Mouse (Mus musculus): ENCODE results near the gene Sectm1a.
"Not testable (repeated sequence)": the region's sequence is repeated elsewhere in the genome, so short reads cannot be mapped to it uniquely, and the experiment has no call there.

Sectm1a gene

DNA sequence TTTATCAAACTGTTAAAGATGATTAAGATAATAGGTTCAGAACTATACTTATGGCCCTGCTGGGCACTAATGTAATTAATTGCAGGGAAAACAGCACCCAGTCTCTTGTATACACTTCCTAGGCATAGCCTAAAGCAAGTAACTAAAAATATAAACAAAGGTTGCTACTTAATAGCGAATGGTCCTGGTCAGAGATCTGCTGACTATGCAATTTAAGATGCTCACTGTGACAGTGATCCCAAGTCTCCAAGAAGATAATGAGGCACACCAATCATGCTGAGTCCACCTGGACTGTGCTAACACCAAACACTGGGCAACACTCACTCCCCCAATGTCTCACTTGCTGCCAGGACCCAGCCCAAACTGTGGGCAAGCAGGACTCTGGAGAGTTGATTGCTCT lies 31.2 kb downstream of the Sectm1a start:
- in situ Hi-C loops (cut with MboI; ENCODE audit: low sequenced_read_pairs), result no loop called here

DNA sequence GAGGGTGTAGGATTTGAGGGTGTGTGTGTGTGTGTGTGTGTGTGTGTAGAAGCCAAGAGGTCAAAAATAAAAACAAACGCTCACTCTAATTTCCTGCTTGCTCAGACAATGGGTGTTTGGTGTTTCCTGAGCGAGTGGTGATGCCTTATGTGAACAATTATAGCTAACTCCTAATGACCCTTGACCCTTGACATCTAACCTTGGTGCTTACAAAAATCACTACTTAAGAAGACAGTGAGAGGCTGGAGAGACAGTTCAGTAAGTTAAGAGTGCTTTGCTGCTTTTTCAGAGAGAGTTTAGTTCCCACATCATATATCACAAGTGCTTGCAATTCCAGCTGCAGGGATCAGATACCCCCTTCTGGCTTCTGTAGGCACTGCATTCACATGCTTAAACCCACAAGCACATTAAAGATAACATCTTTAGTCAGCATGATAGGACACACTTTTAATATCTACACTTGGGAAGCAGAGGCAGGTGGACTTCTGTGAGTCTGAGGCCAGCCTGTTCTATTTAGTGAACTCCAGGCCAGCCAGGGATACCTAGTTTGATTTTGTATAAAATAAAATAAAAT lies 33.1 kb downstream of the Sectm1a start:
- in situ Hi-C loops (cut with MboI; ENCODE audit: low sequenced_read_pairs), result no loop called here

DNA sequence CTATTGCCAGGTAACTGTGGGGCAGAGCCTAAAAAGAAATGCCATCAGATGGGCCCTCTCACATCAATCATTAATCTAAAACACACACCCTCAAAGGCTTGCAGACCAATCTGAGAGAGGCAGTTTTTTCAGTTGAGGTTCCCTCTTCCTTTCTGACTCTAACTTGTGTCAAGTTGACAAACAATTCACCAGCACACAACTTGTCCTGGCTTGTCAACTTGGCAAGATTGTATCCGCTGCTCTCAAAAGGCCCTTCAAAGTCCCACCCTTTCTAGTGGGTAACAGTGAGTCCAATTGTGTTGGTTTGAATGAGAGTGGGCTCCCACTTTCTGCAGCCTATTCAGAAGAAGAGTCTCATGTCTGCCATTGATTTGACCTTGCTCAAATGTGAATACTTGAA lies 35.7 kb downstream of the Sectm1a start:
- in situ Hi-C loops (cut with MboI; ENCODE audit: low sequenced_read_pairs), result no loop called here

DNA sequence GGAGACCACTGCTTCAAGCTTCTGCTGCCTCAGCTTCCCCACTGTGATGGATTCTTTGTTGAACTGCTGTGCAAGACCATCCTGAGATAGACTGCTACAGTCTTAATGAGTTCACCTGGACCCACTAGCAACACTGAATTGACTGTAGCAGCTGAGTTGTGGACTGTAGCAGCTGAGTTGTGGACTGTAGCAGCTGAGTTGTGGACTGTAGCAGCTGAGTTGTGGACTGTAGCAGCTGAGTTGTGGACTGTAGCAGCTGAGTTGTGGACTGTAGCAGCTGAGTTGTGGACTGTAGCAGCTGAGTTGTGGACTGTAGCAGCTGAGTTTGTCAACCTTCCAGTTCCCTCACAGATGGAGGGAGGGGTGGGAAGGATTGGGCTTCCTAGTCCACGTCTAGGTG lies 38.0 kb downstream of the Sectm1a start:
- in situ Hi-C loops (cut with MboI; ENCODE audit: low sequenced_read_pairs), result not testable (repeated sequence)

DNA sequence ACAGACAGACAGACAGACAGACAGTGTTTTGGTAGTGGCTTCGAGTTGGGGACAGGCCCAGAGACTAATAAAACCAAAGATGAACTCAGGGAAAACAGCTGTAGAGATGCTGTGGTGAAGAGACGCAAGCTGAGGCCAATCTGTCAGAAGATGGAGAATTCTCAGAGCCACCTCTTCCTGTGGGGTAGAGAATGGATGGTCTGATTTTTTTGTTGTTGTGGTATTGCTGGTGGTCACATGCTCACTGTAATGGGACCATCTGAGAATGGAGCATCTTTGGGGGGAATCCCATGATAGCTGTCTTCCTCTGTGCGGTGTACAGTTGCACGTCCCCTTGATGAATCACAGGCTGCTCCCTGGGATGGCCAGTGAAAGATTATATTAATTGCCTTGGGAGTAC lies 38.5 kb downstream of the Sectm1a start:
- in situ Hi-C loops (cut with MboI; ENCODE audit: low sequenced_read_pairs), result no loop called here

DNA sequence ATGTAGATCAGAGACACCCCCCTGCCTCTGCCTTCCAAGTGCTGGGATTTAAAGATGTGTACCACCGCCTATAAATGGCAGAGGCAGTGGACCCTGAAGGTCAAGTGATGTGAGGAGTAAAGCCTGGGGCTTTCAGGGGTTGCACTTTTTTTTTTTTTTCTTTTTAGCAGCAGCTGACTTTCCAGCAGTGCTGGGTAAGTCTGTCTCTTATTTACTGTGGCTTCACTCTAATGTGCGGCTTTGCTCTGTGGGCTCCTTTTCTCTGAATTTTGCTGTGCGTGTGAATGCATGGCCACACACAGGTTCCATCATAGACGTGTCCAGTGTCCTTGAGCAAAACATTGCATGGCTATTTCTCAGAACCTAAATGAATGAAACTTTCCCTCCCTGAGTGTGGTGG lies 39.4 kb downstream of the Sectm1a start:
- in situ Hi-C loops (cut with MboI; ENCODE audit: low sequenced_read_pairs), result no loop called here

DNA sequence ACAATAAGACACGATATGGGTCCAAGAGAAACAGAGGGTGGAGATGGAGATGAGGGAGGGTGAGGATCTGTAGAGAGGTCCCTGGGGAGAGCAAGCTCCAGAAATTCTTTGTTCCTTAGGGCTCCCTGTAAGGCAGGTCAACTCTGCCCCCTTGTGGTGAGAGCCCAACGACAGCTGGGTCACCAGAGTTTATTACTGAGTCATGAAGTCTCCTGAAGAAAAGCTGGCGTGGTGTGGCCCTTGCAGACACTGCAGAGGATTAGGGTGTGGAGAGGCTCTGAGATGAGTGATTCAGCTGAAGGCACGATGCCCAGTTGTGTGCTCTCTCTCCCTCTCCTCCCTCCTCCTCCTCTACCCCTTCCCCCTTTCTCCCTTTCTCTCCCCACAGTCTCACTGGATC lies 39.8 kb downstream of the Sectm1a start:
- in situ Hi-C loops (cut with MboI; ENCODE audit: low sequenced_read_pairs), result no loop called here

DNA sequence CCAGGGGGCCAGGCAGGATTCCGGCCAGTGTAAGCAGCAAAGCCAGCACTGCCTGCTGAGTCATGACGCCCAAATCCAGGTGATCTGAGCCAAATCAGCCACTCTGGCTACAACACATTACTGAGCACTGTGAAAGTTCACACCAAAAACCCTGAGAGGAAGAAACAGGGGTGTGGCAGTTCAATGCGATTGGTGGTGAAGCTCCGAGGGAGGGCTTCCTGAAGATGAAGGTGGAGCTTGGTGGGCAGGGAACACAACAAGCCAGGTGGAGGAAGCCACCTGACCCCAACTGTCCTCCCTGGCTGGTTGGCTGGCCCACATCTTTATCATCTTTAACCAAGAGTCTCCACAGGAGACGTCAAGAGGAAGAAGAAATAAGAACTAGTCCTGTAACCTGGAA lies 41.7 kb downstream of the Sectm1a start, which contains the start of gene Cd7:
TSS of gene Cd7 (minus strand) at position 117 of the 400 bp plus-strand sequence.
- in situ Hi-C loops (cut with MboI; ENCODE audit: low sequenced_read_pairs), result no loop called here

DNA sequence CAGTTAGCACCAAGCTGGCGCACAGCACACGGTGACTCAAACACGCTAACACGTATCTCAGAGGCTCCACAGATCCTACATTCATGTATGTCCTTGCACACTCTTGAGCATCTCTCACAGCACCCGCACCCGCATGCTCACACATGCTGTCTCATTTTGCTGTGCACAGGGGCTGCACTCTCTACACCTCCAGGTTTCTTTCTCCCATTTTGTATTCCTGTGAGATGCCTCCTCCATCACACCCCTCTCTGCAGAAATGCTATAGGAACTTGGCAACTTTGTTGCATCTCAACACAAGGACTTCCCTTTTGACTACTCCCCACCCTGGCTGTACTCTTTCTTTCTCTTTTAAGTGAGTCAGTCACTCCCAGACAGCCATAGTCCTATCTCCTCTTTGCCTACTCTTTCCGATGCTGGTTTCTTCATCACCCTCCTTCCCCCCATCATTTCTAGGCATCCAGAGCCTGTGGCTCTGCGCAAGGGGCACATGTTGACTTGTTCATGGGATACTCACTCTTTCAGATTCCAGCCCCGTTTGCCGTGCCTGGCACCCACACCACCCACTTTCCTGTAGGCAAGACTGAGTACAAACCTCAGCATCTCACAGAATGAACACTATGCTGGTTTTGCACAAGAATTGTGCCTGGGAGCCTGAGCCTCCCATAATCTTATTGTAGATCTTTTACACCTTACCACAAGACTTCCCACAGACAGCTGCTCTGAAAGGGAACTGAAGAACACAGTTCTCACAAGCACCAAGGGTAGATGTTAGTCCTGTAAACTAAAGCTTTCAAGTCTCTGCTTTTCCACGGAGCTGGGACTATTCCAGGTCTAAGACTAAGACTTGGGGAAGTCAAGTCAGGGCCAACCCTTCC lies 42.4 kb downstream of the Sectm1a start:
- in situ Hi-C loops (cut with MboI; ENCODE audit: low sequenced_read_pairs), result no loop called here

DNA sequence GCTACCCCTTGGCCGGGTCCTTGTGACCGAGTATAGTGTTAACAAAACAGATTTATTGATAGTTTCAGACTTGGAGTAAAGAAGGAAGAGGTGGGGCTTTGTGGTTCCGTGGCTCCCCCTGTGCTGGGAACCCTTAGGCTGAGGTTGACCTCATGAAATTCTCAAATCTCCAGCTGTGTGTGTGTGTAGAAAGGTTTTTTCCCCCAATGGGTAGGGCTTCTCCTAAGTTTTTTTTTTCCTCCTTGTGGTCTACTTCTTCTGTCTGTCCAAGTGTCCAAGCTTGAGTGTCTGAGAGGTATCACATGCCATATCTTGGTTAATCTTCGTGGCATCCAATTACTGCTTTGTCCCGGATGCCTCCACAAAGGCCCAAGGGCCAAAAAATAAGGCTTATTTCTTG lies 47.9 kb downstream of the Sectm1a start:
- in situ Hi-C loops (cut with MboI; ENCODE audit: low sequenced_read_pairs), result no loop called here

DNA sequence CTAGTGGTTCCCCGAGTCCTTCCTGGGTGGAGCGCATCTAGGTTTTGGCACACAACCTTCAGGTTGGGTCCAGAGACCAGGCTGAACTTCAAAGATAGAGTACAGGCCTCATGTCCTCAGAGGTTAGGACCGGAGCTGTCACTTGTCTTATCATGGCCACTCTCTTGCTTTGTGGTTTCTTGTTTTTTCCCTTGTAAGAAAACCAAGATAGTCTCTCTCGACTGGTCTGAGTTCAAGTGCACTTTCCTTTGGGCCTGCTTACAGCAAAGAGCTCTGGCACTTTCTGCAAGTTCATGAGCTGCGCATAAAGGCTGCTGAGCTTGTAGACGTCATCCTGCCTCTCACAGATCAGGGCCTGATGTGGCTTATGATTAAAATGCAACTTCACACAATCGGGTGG lies 53.8 kb downstream of the Sectm1a start:
- in situ Hi-C loops (cut with MboI; ENCODE audit: low sequenced_read_pairs), result no loop called here

DNA sequence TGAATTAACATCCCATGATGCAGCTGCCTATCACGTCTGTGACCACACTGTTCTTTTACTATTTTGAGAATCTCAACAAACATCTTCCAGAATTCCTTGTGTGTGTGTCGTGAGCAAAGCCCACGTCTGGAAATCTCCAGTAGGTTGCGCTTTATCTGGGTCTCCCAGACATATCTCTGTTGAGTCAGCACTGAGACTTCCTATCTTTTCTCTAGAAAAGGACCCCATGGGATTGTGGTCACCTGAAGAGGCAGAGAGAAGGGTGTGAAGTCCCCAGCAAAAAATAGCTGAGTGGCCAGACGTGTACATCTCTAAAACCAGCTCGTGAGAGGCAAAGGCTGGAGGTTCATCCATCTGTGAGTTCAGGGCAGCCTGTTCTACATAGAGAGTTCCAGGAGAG lies 56.9 kb downstream of the Sectm1a start:
- in situ Hi-C loops (cut with MboI; ENCODE audit: low sequenced_read_pairs), result no loop called here

DNA sequence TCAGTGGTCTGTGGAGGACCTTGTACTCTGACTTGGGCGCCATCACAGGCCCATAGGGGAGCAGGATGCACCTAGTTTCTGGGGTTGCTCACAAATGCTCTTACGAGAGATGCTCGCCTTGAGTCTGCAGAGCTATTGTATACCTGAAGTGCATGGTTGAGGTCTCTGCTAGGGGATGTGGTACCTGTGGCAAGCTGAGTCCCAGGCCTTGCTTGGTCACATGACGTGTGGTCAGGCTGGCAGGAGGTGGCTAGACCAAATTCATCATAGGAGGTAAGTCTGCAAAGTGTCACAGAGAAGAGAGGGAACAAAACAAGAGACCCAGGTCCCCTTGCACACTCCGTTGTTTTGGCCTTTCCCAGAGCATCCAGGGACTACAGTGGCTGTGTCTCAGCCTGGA lies 61.5 kb downstream of the Sectm1a start:
- in situ Hi-C loops (cut with MboI; ENCODE audit: low sequenced_read_pairs), result no loop called here

DNA sequence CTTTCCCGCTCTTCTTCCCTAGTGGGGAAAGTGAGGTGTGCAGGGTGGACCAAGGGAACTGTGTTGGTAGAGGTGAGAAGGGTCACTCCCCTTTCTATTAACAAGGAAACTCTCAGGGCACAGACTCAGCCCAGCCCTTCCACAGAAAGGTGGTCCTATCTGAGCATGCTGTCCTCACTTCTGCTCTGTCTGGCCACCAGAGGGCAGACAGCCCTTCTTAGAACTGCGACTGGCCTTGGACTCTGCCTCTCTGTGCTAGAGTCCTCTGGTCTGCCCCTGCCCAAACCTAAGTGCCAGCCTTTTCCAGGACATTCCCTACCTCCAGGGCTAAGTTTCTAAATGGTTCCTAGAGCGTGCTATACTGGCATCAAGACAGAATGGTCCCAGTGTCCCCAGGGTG lies 63.3 kb downstream of the Sectm1a start:
- in situ Hi-C loops (cut with MboI; ENCODE audit: low sequenced_read_pairs), result no loop called here
